Mouse (Mus musculus): ENCODE data around the gene Gmds.

The Gmds gene

DNA sequence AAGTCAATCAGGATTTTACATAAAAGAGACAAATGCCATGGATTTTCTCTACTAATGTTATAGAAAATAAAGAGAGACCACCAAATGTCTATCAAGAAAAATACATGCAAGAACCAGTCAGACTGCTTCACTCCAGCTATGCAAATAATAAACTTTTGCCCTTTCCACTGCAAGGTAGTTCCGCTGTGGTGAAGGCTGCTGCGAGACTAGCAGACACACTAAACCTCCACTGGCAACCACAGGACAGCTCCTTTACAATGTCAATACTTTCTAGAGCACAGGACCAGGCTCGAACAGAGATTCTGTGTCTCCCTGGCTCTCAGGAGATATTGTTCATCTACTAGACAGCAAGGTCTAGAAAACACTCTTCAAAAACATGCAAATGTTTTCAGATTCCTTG is 71.8 kb downstream of the Gmds start:
- DNase-seq = no peak

DNA sequence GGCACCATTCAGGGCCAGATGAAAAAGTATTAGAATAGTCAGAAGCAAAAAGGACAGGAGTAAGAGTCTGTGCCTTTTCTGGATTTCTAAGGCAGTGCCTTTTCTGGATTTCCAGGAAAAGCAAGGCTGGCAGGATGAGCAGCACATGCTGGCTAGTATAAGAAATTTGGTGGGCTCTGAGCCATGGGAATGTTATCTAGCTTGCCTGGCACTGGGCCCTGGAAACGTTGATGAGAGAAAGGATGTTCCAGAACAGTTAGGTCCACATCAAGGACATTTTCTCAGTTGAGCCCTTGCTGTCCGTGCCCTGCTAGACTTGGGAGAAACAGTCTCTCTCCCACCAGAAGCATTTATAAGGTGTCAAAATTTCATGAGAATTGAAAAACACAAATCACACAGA is 82.4 kb downstream of the Gmds start:
- DNase-seq = no peak

DNA sequence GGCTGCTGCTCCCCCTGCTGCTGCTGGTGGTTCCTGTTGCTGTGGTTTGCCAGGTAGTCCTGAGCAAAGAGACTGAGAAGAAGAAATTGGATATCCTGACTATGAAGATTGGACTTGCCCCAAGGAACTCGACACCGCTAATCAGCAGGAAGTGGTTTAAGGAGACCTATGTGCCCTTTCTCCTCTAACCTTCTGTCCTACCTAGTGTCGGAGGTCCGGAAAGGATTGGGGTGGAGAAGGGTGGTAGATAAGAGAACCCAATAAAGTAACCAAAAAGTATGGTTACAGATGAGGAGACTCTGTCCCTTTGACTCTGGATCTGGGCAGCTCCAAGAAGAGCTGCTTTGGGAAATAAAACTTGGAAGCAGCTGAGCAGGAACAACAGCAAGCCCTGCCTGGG is 86.3 kb downstream of the Gmds start:
- DNase-seq = no peak

DNA sequence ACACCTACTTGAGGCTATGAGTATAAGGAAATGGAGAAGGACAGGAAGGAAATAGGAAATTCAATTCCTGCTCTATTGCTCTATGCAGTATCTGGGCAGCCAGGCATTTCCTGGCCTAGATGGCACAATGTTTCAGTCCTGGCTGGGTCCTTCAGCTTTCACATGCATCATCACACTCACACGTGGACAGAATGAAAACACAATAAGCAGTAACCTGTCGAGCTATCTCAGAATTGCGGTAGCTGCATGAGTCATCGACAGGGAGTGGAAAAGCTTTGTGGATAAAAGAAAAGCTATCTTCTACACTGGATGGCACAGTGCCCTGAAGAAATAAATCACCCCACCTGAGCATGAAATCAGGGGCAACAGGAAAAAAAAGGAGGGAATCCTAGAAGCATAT is 96.3 kb downstream of the Gmds start:
- no peak for DNase-seq

DNA sequence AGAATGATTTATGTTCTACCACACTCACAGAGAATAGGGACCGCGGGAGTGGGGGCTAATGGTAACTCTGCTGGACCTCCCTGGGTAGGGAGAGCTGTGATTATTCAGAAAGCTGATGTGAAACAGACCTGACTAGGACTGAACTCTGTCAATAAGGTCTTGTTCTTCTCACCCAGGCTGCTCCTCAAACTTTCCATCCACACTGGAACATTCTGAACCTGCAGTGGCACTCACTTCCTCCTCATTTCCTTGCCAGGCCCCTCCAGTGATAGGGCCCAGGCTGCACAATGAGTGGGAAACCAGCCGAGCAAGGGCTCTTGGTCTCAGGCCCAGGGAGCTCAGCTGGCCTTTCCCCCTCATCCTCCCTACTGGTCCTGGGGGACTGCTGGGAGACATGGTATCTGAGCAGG is 102.3 kb downstream of the Gmds start:
- DNase-seq = no peak

DNA sequence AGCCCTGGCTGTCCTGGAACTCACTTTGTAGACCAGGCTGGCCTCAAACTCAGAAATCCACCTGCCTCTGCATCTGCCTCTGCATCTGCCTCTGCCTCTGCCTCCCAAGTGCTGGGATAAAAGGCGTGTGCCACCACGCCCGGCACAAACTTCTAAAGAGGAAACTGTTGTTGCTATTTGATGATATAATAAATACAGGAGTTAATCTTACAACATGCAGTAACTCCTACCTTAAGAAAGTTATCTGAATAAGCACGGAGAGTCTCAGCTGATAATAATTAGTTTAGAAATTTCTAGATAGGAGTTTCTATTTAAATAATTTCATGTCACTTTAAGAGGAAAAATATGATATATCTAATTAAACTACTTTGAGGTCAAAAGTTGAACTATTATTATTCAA is 103.5 kb downstream of the Gmds start:
- DNase-seq = no peak

DNA sequence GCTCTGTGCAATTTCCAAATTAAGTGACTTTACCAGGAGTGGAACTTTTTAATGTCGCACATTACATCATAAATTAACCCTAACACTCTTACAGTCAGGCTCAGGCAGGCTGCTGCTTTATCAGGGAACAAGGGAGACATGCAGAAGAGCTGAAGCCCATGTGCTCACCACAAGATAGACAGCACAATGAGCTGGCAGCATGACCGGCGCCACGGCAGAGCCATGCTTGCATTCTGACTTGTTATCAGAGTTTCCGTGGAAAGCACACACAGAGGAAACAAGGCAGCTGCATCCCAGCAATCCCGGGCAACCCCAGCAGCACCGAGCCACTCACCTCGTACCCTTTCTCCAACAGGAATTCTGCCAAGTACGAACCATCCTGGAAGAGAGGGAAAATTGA is 104.5 kb downstream of the Gmds start:
- DNase-seq = no peak

DNA sequence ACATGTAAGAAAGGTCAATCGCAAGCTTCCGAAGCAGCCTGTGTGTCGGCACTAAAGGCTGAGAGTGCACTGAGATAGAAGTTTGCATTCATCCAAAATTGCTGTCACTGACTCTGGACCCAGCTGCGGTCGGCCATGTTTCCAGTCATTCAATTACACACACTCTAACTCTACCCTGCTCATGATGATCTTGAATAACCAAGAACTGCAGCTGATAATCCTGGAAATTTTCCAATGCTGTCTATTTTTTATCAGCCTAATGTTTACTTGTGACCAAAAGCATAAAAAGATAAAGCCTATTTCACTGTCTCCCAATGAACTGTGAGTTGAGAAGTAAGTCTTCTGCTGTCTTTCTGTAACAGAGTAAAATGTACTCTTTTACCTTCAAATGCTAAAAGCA is 106.1 kb downstream of the Gmds start:
- no peak for DNase-seq

DNA sequence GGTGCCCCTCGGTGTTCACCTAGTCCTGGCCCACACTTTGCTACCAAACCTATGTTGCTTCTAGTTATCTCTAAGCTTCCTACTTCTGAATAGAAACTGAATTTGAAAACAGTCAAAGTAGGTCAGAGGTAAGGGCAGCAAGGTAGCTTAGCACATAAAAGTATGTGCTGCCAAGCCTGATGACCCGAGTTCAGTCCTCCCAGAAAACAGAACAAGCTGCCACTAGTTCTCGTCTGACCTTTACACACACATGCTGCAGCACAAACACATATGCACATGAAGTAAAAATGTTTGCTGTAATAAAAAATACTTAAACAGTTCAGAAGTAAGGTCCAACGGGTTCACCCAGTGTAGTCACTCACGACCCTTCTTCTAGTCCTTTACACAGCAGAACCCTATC is 106.6 kb downstream of the Gmds start:
- DNase-seq = no peak

DNA sequence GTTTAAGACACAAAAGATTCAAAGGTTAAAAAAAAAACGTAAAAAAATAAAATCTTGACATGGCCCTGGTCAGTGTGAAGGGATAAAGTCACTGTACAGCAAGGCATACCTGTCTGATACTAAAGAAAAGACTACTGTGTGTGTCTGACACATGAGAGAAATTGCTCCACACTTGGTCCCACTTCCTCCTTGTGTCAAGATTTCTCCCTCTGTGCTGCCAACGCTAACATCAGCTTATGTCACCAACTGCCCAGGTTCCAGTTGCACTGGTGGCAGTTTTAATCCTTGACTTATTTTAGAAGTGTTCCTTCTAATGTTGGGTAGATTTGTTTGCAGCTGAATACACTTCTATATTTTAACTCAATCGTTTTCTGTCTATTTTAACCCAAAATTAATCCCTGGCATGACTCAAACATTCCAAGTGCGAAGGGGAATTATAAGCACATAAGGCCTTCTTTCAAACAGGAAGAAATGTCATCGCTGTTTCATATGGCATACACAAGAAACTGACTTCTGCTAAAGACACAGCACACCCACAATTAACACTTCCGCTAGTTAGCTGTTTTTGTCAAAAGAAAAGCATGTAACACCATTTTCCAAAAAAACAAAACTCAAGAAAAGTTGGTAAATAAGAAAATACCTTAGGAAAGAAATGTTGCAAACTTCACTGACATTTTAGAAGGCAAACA is 110.5 kb downstream of the Gmds start:
- DNase-seq = no peak

DNA sequence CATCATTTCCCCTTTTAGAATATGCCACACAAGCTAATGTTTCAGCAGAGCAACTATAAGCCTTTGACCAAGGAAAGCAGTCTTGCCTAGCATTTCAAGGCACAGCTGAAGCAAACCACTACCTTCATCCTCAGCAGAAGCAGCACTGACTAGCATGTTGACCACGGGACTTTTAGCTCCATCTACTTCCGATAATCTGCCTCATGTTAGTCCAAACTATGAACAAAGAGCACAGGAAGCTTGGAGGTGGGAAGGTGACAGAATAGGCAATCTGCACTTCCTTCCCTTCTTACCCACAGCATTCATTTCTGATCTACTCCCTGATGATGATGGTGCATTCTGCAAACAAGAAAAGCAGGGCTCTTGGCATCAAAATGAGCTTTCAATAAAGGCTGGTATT is 120.9 kb downstream of the Gmds start:
- no peak for DNase-seq

DNA sequence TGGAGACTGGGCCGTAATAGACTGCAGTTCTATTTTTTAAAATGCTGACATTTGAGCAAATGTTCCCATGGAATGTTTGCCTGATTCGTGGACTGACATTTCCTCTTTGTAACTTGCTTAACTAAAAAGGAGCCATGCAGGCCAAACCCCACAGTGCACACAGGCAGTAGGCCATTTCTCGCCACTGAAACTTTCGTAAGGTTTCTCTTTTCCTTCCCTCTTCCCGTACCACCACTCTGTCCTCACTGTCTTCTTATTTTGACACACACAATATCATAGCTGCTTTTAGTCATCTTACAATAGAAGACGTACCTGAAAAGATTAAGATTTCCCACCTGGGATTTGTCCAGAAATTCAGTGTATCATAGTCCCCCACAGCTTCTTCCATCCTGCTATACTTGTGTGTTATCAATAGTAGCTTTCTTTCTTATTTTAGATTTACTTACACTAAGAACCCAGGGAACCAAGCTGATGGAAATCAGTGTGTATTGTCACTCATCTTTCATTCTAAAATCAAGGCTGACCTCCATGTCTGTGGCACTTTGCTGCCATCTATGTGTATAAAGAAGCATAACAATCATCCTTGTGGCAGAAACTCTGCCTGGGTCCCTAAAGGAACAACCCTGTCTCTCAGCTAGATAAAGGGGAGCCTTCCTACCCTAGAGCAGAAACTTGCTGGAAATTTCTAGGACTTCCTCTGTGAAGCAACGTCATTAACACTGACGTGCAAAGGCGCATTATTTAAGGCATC is 124.7 kb downstream of the Gmds start:
- DNase-seq = peak; percentile 29

DNA sequence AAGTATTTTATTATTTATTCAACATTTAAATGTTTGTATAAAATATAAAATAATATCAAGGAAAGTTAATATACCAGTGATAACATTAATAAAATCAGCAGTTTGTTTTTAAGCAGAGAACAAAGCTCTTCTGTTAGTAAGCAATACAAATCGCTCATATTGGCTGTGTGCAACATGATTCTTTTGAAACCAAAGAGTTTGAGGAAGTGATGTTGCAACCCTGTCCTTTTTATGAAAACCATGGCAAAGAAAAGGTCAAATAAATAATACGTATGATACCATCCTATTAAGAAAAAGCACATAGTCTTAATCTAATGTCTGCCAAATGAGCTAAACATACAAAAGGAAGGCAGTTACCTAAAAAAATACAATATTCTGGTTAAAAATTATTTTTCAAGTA is 126.4 kb downstream of the Gmds start:
- DNase-seq = no peak

DNA sequence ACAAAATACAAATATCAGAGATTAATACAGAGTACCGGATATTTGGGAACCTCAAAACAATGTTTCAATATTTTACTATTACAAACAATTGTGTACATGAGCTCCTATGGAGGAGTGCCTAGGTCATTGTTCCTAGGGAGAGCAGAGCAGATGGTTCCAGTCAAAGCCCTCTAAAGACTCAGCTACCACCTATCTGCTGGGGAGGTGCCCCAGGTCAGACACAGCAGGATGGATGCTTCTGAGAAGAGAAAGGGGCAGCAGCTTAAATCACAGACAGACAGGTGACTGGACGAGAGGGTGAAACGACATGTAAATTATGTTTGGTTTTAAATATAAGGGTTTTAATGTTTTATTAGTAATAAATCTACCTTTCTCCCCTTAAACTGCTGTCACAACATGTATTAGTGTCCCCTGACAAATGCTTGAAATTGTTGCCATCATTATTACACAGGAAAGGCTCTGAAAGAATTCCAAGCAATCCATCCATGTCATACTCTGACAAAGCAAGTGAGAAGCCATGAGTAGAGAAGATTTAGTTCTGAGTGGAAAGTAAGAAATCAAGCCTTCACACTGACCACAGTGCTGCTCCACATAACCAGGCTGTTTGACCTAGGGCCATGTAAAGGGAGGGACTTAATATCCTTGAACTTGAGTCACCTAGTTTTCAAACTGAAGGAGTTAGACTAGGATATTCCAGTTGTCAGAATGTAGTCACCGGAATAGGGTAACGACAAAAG is 131.2 kb downstream of the Gmds start:
- no peak for DNase-seq

DNA sequence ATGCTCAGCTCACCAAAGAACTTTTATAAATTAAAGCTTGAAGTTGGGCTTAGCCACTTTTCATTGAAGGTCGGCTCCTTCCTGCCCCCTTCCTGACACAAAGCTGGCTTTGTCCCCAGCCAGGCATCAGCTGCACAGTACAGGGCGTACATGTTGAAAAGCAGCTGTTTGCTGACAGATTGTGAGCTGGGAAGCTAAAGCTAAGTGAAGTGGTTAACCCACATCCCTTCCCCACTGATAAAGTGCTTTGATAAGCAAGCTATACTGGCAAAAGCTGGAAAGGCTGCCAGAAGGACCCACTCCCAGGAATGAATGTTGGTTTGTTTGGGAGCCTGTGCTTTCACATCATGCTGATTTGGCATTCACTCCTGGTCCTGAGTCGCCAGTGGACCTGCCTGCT is 158.6 kb downstream of the Gmds start:
- DNase-seq = no peak

DNA sequence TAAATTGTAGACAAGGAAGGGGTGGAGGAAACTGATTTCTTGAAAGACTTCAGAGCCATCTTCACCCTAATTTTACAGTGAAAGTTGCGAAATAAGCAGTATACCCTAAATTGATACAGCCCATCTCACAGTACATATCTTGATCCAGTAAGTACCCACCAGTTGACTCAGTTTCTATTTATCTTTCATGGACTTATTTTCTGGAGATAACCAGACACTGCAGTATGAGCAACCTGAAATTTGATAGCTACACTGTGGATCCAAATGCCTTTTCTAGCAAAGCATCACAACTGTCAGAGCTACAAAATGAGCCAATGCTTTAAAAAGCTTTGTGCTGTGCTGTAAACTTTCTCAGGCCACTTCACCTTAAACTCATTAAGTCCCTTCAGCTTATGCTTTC is 159.9 kb downstream of the Gmds start:
- no peak for DNase-seq

DNA sequence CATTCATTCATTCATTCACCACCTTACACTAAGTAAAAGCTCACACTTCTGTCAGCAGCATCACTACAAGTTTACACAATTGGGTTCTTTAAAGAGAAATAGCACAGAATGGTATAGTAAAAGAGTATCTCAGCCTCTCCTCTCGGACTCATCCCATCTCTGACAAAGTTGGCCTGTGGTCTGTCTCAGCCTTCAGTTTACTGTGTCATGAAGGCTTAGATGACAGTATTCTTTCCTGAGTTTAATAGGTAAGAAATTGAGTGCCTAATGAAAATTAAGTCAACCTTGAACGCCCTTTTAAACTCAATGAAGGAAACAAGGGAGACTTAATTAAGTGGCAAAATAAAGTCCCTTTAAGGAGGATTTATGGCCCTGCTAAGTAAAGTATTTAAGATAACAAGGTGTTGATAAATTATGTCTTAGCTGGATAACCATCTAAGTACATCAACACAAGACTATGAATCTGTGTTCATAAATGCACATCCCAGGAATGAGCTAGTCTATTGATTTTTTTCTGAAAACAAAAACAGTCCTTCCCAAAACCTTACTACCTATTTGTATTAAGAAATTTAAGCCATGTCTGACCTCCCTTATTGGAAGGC is 160.6 kb downstream of the Gmds start:
- DNase-seq = no peak

DNA sequence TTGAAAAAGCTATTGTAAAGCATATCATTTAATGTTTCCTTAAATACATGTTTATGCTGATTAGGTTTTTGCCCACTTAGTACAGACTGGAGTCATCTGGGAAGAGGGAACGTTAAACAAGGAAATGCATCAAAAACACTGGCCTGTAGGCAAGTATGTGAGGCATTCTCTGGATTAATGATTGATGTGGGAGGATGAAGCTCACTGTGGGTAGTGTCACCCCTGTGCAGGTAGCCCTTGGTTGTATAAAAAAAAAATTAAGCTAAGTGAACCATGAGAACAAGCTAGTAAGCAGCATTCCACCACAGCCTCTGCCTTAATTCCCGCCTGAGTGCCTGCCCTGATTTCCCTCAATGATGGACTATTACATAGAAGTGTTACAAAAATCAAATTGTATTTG is 163.5 kb downstream of the Gmds start:
- no peak for DNase-seq

DNA sequence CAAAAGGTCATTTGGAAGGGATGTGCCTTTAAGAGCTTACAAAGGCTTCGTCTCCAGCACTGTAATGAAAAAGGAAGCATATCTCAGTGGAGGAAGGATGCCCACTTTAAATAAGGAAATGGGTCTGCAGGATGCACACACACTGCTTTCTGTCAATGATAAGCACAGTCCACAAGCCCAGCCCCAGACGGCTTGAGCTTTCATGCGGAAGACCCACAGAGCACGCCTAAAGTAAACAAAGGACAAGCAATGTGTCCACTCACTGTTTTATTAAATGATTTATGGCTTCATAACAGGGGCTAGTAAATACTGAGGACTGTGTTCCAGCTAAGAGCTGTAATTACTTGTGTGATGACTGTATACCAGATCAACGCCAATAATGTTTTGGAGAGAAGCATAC is 169.4 kb downstream of the Gmds start:
- no peak for DNase-seq

DNA sequence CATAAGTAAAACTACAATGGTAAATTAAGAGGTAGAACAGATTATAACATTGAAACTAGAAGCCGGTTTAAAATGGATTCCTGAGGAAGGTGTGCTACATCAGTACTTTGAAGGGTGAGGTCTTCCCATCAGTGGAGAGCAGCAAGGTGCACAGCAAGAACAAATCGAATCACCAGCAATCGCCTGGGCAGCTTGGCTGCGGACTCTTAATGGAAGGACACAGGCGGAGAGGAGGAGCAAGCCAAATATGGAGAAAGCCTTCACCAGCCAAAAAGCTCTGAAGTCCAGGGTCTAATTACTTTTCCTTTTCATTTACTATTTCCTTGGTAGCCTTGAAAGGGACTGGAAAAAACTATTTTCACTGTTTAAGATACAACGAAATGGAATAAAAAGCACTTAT is 170.7 kb downstream of the Gmds start:
- no peak for DNase-seq

DNA sequence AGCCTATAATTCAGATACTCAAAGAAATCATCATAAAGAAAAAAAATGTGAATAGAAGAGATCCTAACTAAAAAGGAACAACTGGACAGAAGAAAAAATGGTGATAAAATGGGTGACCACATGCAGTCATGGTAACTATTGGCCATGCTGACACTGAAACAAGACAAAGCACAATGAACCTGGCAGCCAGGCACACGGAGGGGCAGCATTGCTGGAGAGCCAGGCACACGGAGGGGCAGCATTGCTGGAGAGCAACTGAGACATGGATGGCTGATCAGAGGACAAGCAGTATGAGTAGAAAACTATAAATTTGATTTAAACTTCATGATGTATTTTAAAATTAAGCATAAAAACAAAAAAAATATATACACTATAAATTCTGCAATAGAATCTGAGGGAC is 173.0 kb downstream of the Gmds start:
- DNase-seq = no peak

DNA sequence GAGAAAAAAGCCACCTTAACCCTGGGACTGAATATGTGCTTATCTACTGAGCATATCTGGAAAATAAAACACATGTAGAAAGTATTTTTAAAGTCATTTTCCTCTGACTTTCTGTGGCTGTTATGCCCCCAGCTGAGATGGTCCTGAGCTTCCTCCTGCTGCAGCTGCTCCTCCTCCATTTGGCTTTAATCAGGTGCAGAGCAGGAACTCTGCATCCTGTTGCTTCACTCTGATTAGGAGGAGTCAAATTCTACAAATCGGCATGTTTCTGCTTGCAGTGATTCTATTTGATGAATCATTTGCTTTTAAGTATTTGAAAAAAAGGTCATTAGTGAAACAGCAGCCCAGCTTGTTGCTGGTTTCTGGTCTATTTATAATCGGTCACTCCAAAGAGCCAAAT is 177.0 kb downstream of the Gmds start:
- DNase-seq = no peak

DNA sequence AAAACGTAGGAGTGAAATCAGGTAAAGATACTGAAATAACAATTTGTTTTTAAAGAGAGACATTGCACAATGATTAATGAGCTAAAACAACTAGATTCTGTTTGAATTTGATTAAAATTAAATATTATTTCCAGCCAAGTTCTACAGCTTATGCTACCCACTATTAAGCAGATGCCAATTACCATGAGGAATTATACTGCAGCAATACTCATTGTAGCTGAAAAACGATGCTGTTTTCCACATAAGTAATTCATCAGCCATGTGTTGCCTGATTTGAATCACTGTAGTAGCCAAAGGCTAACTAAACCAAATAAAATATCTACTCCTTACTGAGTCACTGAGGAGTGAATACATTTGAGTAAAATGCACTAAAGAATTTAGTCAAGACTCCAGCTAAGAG is 180.3 kb downstream of the Gmds start:
- no peak for DNase-seq

DNA sequence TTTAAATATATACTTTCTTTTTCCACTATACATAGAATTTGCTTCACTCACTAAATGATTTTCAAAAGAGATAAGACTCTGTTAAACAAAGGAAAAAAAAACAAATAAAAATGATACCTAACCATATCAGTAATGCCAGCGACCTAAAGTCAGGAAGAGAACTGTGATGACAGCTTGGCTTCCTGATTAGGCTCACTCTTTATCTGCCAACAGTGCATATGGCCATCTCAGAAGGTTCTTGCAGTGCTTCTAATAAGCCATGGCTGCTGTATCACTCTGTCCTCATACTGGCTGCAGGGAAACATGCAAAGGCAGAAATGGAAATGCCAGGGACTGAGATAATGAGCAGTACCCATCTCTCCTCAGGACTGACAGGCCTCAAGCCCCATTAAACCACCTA is 192.6 kb downstream of the Gmds start:
- no peak for DNase-seq

Data from right cerebral cortex, adult 18-20 months (tissue).